Mouse (Mus musculus) forebrain, embryonic 11.5 days (tissue): ENCODE results near the gene Dhx30. TPM values are rescaled to one million over a fixed set of nuclear protein-coding genes. Genes with fewer than 3 reads are reported as not detected.

Experiments used
- ATAC-seq: fragments of 200-750 bp; cut with Nextera tagmentation; replicated peaks from 2 replicates; pipeline ENCODE4 v1.8.0; 2017; ENCODE audit warnings: moderate TSS enrichment; ENCODE audit not compliant: low FRiP score
- DNase-seq: peaks from one replicate; pipeline ENCODE4 v3.0.0-alpha.2; 2017; ENCODE audit warnings: low spot score
- H3K27ac ChIP-seq: fragments of 300-500 bp; sonication (generic); 2 replicates; pipeline ENCODE4 v1.5.1; 2014; ENCODE audit warnings: low read depth, low read length
- H3K27me3 ChIP-seq: fragments of 300-500 bp; sonication (generic); 2 replicates; pipeline ENCODE4 v1.6.1; 2014; ENCODE audit warnings: mild to moderate bottlenecking, low read length, mixed read lengths; ENCODE audit not compliant: control insufficient read depth, insufficient read depth
- H3K36me3 ChIP-seq: fragments of 300-500 bp; sonication (generic); 2 replicates; pipeline ENCODE4 v1.6.1; 2014; ENCODE audit warnings: mild to moderate bottlenecking, low read length, moderate library complexity, mixed read lengths; ENCODE audit not compliant: control insufficient read depth, insufficient read depth
- H3K4me1 ChIP-seq: fragments of 300-500 bp; sonication (generic); replicated peaks from 2 replicates; pipeline ENCODE4 v1.6.1; 2014; ENCODE audit warnings: low read length, mixed read lengths; ENCODE audit not compliant: control insufficient read depth, insufficient read depth
- H3K4me2 ChIP-seq: fragments of 300-500 bp; sonication (generic); 2 replicates; pipeline ENCODE4 v1.6.1; 2014; ENCODE audit warnings: low read depth, mild to moderate bottlenecking, low read length, moderate library complexity, mixed read lengths; ENCODE audit not compliant: severe bottlenecking
- H3K4me3 ChIP-seq: fragments of 300-500 bp; sonication (generic); 2 replicates; pipeline ENCODE4 v1.5.1; 2014; ENCODE audit warnings: low read depth, low read length
- H3K9ac ChIP-seq: fragments of 300-500 bp; sonication (generic); 2 replicates; pipeline ENCODE4 v1.6.1; 2014; ENCODE audit warnings: low read length
- H3K9me3 ChIP-seq: fragments of 300-500 bp; sonication (generic); 2 replicates; pipeline ENCODE4 v1.6.1; 2016; ENCODE audit warnings: low read length, mixed read lengths; ENCODE audit not compliant: control insufficient read depth
- WGBS: fragments of 180-500 bp; shearing (Covaris S2); extraction: QIAGEN DNeasy Blood & Tissue Kit; methylation state at CpG from one replicate; pipeline ENCODE4 v1.1.7; 2014; 5-methylcytosine and 5-hydroxymethylcytosine counted together
- polyA plus RNA-seq: library from polyadenylated mRNA; unstranded; fragments of >200 nt; fragmentation: Nextera tagmentation; extraction: Ambion mirVana; gene quantifications from 2 replicates; pipeline ENCODE4 v1.2.1, GENCODE M21; 2014

The Dhx30 gene
- polyA plus RNA-seq, 1 experiment from 2014 or later, result 186 TPM

- ATAC-seq (no peak), DNase-seq (no peak)
- Histone ChIP-seq H3K4me3 (no peak overlapping the region), H3K4me2 (no peak overlapping the region), H3K9ac (no peak overlapping the region), H3K27ac (no peak overlapping the region), H3K9me3 (no peaks in the 10 kb centered on the region), H3K4me1 (peaks cover 21% of the 10 kb centered on the region; the same call in 1 of the 2 replicates), H3K27me3 (no peaks in the 10 kb centered on the region), H3K36me3 (no peaks in the 10 kb centered on the region)
Observed at GRCm38 (mm10) chr9:110051184-110051583, 66.4 kb downstream of the Dhx30 start.

- H3K9ac ChIP-seq, result no peak overlapping the region
- 45% methylated on average over 3 of the region's 3 CpGs for WGBS
- H3K4me2 ChIP-seq, result no peak overlapping the region
- ATAC-seq (no peak), DNase-seq (no peak)
- H3K27ac ChIP-seq, result no peak overlapping the region
- peaks cover 8% of the 10 kb centered on the region; the same call in 1 of the 2 replicates for H3K4me1 ChIP-seq
- H3K36me3 ChIP-seq, result no peaks in the 10 kb centered on the region
- no peaks in the 10 kb centered on the region for H3K27me3 ChIP-seq
- H3K4me3 ChIP-seq, result no peak overlapping the region
- H3K9me3 ChIP-seq, result no peaks in the 10 kb centered on the region
Observed at GRCm38 (mm10) chr9:110047857-110048256, 69.8 kb downstream of the Dhx30 start.

GRCm38 (mm10) chr9:110047260-110047659, 70.4 kb downstream of the Dhx30 start:
- Histone ChIP-seq H3K4me2 (no peak overlapping the region), H3K36me3 (no peaks in the 10 kb centered on the region), H3K4me3 (no peak overlapping the region), H3K27ac (no peak overlapping the region), H3K27me3 (no peaks in the 10 kb centered on the region), H3K9ac (no peak overlapping the region), H3K9me3 (no peaks in the 10 kb centered on the region), H3K4me1 (peaks cover 2% of the 10 kb centered on the region; the same call in 1 of the 2 replicates)
- ATAC-seq (no peak), DNase-seq (no peak)

- Histone ChIP-seq H3K4me2 (no peak overlapping the region), H3K27ac (no peak overlapping the region), H3K4me1 (no peaks in the 10 kb centered on the region; the same call in 1 of the 2 replicates), H3K9ac (no peak overlapping the region), H3K27me3 (no peaks in the 10 kb centered on the region), H3K36me3 (no peaks in the 10 kb centered on the region), H3K9me3 (no peaks in the 10 kb centered on the region), H3K4me3 (no peak overlapping the region)
- ATAC-seq, result no peak
- DNase-seq, result no peak
Observed at GRCm38 (mm10) chr9:110045763-110046377, 71.8 kb downstream of the Dhx30 start.

- Histone ChIP-seq H3K4me3 (no peak overlapping the region), H3K4me1 (no peaks in the 10 kb centered on the region), H3K9me3 (no peaks in the 10 kb centered on the region), H3K27ac (no peak overlapping the region), H3K9ac (no peak overlapping the region), H3K27me3 (no peaks in the 10 kb centered on the region), H3K4me2 (no peak overlapping the region), H3K36me3 (no peaks in the 10 kb centered on the region)
- ATAC-seq (no peak), DNase-seq (no peak)
- WGBS, result 93% methylated on average over 4 of the region's 4 CpGs
Observed at GRCm38 (mm10) chr9:110044373-110044772, 73.3 kb downstream of the Dhx30 start.

- Histone ChIP-seq H3K4me3 (no peak overlapping the region), H3K4me2 (no peak overlapping the region), H3K27me3 (no peaks in the 10 kb centered on the region), H3K9me3 (no peaks in the 10 kb centered on the region), H3K36me3 (peaks cover 4% of the 10 kb centered on the region; the same call in 1 of the 2 replicates), H3K9ac (no peak overlapping the region), H3K4me1 (no peaks in the 10 kb centered on the region), H3K27ac (no peak overlapping the region)
- ATAC-seq (no peak), DNase-seq (no peak)
- 80% methylated on average over 2 of the region's 2 CpGs for WGBS
Observed at GRCm38 (mm10) chr9:110038485-110038884, 79.1 kb downstream of the Dhx30 start.

- no peak for ATAC-seq
- Histone ChIP-seq H3K27ac (no peak overlapping the region), H3K4me2 (no peak overlapping the region), H3K27me3 (no peaks in the 10 kb centered on the region), H3K36me3 (peaks cover 4% of the 10 kb centered on the region; the same call in 1 of the 2 replicates), H3K9me3 (no peaks in the 10 kb centered on the region), H3K9ac (no peak overlapping the region), H3K4me3 (no peak overlapping the region), H3K4me1 (no peaks in the 10 kb centered on the region)
- no peak for DNase-seq
- WGBS, result 92% methylated on average over 8 of the region's 8 CpGs
Observed at GRCm38 (mm10) chr9:110037895-110038294, 79.7 kb downstream of the Dhx30 start.

- no peak overlapping the region for H3K27ac ChIP-seq
- H3K4me1 ChIP-seq, result no peaks in the 10 kb centered on the region
- no peaks in the 10 kb centered on the region for H3K9me3 ChIP-seq
- WGBS, result 81% methylated on average over 4 of the region's 4 CpGs
- H3K4me2 ChIP-seq, result no peak overlapping the region
- H3K4me3 ChIP-seq, result no peak overlapping the region
- ATAC-seq, result no peak
- peaks cover 4% of the 10 kb centered on the region; the same call in 1 of the 2 replicates for H3K36me3 ChIP-seq
- H3K27me3 ChIP-seq, result no peaks in the 10 kb centered on the region
- no peak for DNase-seq
- no peak overlapping the region for H3K9ac ChIP-seq
Observed at GRCm38 (mm10) chr9:110035091-110035490, 82.5 kb downstream of the Dhx30 start.
